Mouse (Mus musculus): ENCODE data around the gene Prmt3. TPM values are rescaled to one million over a fixed set of nuclear protein-coding genes. Genes with fewer than 3 reads are reported as not detected.

Prmt3 gene
- polyA plus RNA-seq, 1 experiment = 1.6 TPM

GRCm38 (mm10) chr7:49887776-49888390 is 109.7 kb downstream of the Prmt3 start:
- no peaks in the 10 kb centered on the region for H3K9me3 ChIP-seq (ENCODE audit: control insufficient read depth, low read length)
- no peaks in the 10 kb centered on the region for H3K27me3 ChIP-seq (ENCODE audit: control insufficient read depth)
- no peak overlapping the region for H3K4me3 ChIP-seq (replicated peaks)
- H3K36me3 ChIP-seq (ENCODE audit: control insufficient read depth) = no peaks in the 10 kb centered on the region
- H3K4me1 ChIP-seq (ENCODE audit: control insufficient read depth) = no peaks in the 10 kb centered on the region
- TF ChIP-seq TAL1 (IDR thresholded peaks at IDR 0.05; ENCODE audit: low read length) = no peak
- no peak for TF ChIP-seq GATA1 (IDR thresholded peaks at IDR 0.05; ENCODE audit: low read length)

GRCm38 (mm10) chr7:49894786-49895185 is 116.6 kb downstream of the Prmt3 start:
- Histone ChIP-seq H3K4me1 (ENCODE audit: control insufficient read depth) (no peaks in the 10 kb centered on the region), H3K27me3 (ENCODE audit: control insufficient read depth) (no peaks in the 10 kb centered on the region), H3K36me3 (ENCODE audit: control insufficient read depth) (no peaks in the 10 kb centered on the region), H3K4me3 (replicated peaks) (no peak overlapping the region), H3K9me3 (ENCODE audit: control insufficient read depth, low read length) (no peaks in the 10 kb centered on the region)
- TF ChIP-seq GATA1 (IDR thresholded peaks at IDR 0.05; ENCODE audit: low read length) (no peak), TAL1 (IDR thresholded peaks at IDR 0.05; ENCODE audit: low read length) (no peak)

GRCm38 (mm10) chr7:49895296-49895695 is 117.2 kb downstream of the Prmt3 start:
- no peak for TF ChIP-seq TAL1 (IDR thresholded peaks at IDR 0.05; ENCODE audit: low read length)
- TF ChIP-seq GATA1 (IDR thresholded peaks at IDR 0.05; ENCODE audit: low read length) = no peak
- Histone ChIP-seq H3K36me3 (ENCODE audit: control insufficient read depth) (no peaks in the 10 kb centered on the region), H3K9me3 (ENCODE audit: control insufficient read depth, low read length) (no peaks in the 10 kb centered on the region), H3K4me3 (replicated peaks) (no peak overlapping the region), H3K27me3 (ENCODE audit: control insufficient read depth) (no peaks in the 10 kb centered on the region), H3K4me1 (ENCODE audit: control insufficient read depth) (no peaks in the 10 kb centered on the region)

DNA sequence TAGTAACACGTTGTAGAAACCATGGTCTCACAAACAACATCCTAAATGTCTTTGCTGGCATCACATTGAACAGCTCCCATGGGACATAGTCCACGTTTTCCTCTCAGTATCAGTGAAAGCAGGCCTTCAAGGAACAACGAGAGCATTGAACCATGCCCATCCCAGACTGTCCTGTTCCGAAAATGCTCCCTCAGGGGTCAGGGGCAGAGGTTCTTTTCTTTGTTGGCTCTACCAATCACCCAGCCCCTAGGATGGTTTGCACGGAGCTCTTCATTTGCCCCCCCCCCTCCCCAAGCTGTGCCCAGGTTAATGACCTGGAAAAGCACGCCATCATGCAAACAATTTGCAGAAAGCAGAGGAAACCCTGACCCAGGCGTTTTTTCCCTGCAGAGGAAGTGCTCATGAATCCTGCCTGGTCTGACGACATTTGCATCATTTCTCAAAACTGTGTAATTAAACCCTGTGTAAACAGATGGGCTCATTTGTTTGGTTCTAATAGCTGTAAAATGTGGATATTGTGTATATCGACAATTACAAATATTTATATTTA is 123.9 kb downstream of the Prmt3 start:
- H3K27me3 ChIP-seq (ENCODE audit: control insufficient read depth) = peaks cover 16% of the 10 kb centered on the region
- H3K4me1 ChIP-seq (ENCODE audit: control insufficient read depth) = no peaks in the 10 kb centered on the region
- TF ChIP-seq GATA1 (IDR thresholded peaks at IDR 0.05; ENCODE audit: low read length) (no peak), TAL1 (IDR thresholded peaks at IDR 0.05; ENCODE audit: low read length) (no peak)
- H3K9me3 ChIP-seq (ENCODE audit: control insufficient read depth, low read length) = no peaks in the 10 kb centered on the region
- no peak overlapping the region for H3K4me3 ChIP-seq (replicated peaks)
- H3K36me3 ChIP-seq (ENCODE audit: control insufficient read depth) = no peaks in the 10 kb centered on the region

- Histone ChIP-seq H3K27me3 (ENCODE audit: control insufficient read depth) (peaks cover 70% of the 10 kb centered on the region), H3K4me3 (replicated peaks) (no peak overlapping the region), H3K36me3 (ENCODE audit: control insufficient read depth) (no peaks in the 10 kb centered on the region), H3K4me1 (ENCODE audit: control insufficient read depth) (no peaks in the 10 kb centered on the region), H3K9me3 (ENCODE audit: control insufficient read depth, low read length) (peaks cover 3% of the 10 kb centered on the region; the same call in 1 of the 2 replicates)
- no peak for TF ChIP-seq GATA1 (IDR thresholded peaks at IDR 0.05; ENCODE audit: low read length)
- no peak for TF ChIP-seq TAL1 (IDR thresholded peaks at IDR 0.05; ENCODE audit: low read length)
These were observed 129.3 kb downstream of the Prmt3 start for GRCm38 (mm10) chr7:49907191-49908171.

Other genes with a start within 250 kb of the Prmt3 start
- not detected in 2 replicates for gene Dbx1, start 141.5 kb upstream of the Prmt3 start, polyA plus RNA-seq (2012)
- gene Htatip2, start 19.2 kb upstream of the Prmt3 start, polyA plus RNA-seq (2012) = 1.3 and 1.5 TPM in 2 replicates
- 0.01 TPM in 1 of 2 replicates, not detected in the other for gene Slc6a5, start 131.8 kb downstream of the Prmt3 start, polyA plus RNA-seq (2012)
- not detected in 2 replicates for gene Nell1, start 196.5 kb downstream of the Prmt3 start, polyA plus RNA-seq (2012)